Comparison of ENCODE assay signal across 21 mouse cellular contexts in the genomic region with DNA sequence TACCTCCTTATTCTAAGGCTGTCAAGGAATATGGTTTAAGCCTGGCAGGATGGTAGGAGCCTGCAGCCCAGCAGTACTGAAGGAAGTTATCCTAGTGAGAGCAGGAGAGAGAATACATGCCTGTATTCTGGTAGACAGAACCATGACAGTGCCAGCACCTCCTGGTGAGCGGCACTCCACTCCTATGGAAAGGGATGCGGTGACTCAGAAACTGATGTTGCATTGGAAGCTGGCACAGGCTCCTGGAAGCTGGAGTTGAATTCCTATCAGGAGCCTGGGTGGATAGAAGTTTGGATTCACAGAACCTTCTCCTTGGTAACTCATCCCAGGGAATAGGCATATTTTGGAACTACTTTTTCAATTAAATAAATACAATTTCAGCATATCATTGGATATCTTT. TPM values are rescaled to one million over a fixed set of nuclear protein-coding genes. Genes with fewer than 3 reads are reported as not detected.
DNase-seq lines count a peak whose midpoint lies in the region; ATAC-seq and TF ChIP-seq lines count a peak whose summit lies in the region.
"Had no signal": no experiment of that assay in that cellular context is flagged by ENCODE, and none has a peak within 500 bp of the region (broad histone marks: within the 10 kb centered on the region; RNA-seq: fewer than 3 reads in every experiment).

No protein-coding gene starts in this region.

- ATAC-seq in frontal cortex, adult (ENCODE audit: low TSS enrichment) = peak; percentile 90
- ATAC-seq: forebrain, embryonic 14.5 days; forebrain, embryonic 16.5 days had no signal

- 96% methylated on average over 2 of the region's 2 CpGs for WGBS in lung, adult 2 months

- no peak for DNase-seq in frontal cortex, postnatal 25 days (ENCODE audit: low spot score in 2 of 2)
- DNase-seq in right cerebral cortex, adult 18-20 months = peak; percentile 18
- no peak for DNase-seq in right cerebral cortex, postnatal 14 days
- DNase-seq in NIH3T3 (ENCODE audit: low read depth) = peak; percentile 22
- no peak for DNase-seq in lung, adult 2 months
- no peak for DNase-seq in layer of hippocampus, adult 8-10 months (ENCODE audit: low spot score in 2 of 2)
- DNase-seq: adrenal gland, adult 2 months; adrenal gland, postnatal 10 days; adrenal gland, postnatal 25 days; cerebellum, adult 11-12 months; cerebellum, adult 2 months; cerebellum, adult 9-10 months; cerebellum, postnatal 10 days; cerebellum, postnatal 25 days had no signal

- H3K4me3 ChIP-seq in lung, adult 2 months (replicated peaks; ENCODE audit: extremely low read depth, low read depth, low read length) = no peak overlapping the region
- H3K4me3 ChIP-seq: embryonic facial prominence, embryonic 10.5 days; embryonic facial prominence, embryonic 12.5 days; forebrain, embryonic 10.5 days; forebrain, embryonic 12.5 days had no signal

- no peak for TF ChIP-seq CTCF in lung, adult 2 months (IDR thresholded peaks at IDR 0.05; ENCODE audit: insufficient read depth, low read length)

- no peaks in the 10 kb centered on the region for H3K4me1 ChIP-seq in lung, adult 2 months (ENCODE audit: control insufficient read depth, insufficient read depth, low read length)
- H3K4me1 ChIP-seq: embryonic facial prominence, embryonic 10.5 days; embryonic facial prominence, embryonic 12.5 days; forebrain, embryonic 10.5 days; forebrain, embryonic 12.5 days had no signal

- no peak for TF ChIP-seq POLR2A in lung, adult 2 months (IDR thresholded peaks at IDR 0.05; ENCODE audit: borderline replicate concordance, extremely low read depth, low read depth, low read length)

RNA-seq across cellular contexts. Expression of a gene that starts 30.7 kb away (rescaled TPM):
- 16.5 and 24.0 TPM in 2 replicates for polyA plus RNA-seq in lung, adult 2 months (2012; rRNA removed)
- 10 to 100 TPM; 10.4 to 12.5 (median 10.9) TPM for total RNA-seq in layer of hippocampus, adult 8-10 months (2022)

Comparison
In these comparisons a context has a peak if more than half of its experiments do, and no peak if none do; other contexts are left out.
1. DNase-seq: peak in right cerebral cortex, adult 18-20 months (single experiment) and NIH3T3 (single experiment); none in frontal cortex, postnatal 25 days (0 of 2), right cerebral cortex, postnatal 14 days (single experiment), lung, adult 2 months (single experiment) and layer of hippocampus, adult 8-10 months (0 of 2).